Mouse (Mus musculus) yolk sac, embryonic 10.5 days (tissue): ENCODE measurements around the gene Dhdh.
A peak's percentile ranks its signal among the peaks of the same experiment; 100 is the strongest.
"Not testable (repeated sequence)": the region's sequence is repeated elsewhere in the genome, so short reads cannot be mapped to it uniquely, and the experiment has no call there.

Source experiments
- DNase-seq: peaks from one replicate; pipeline ENCODE4 v3.0.0-alpha.2; 2017; ENCODE audit warnings: low spot score

The Dhdh gene

GRCm38 (mm10) chr7:45475291-45475969, 13.2 kb downstream of the Dhdh start:
- peak; percentile 41 for DNase-seq

- no peak for DNase-seq
Observed at GRCm38 (mm10) chr7:45470869-45471268, 17.7 kb downstream of the Dhdh start.

- no peak for DNase-seq
Observed at GRCm38 (mm10) chr7:45467090-45467670, 21.4 kb downstream of the Dhdh start.

GRCm38 (mm10) chr7:45466283-45467089, 22.1 kb downstream of the Dhdh start, which contains the start of gene Bax:
TSS of gene Bax (minus strand) at chr7:45466898.
- DNase-seq, result peak; percentile 91

- DNase-seq, result no peak
Observed at GRCm38 (mm10) chr7:45465549-45465948, 23.1 kb downstream of the Dhdh start.

- DNase-seq, result no peak
Observed at GRCm38 (mm10) chr7:45465112-45465511, 23.5 kb downstream of the Dhdh start.

GRCm38 (mm10) chr7:45463987-45464778, 24.4 kb downstream of the Dhdh start:
- no peak for DNase-seq

- not testable (repeated sequence) for DNase-seq
Observed at GRCm38 (mm10) chr7:45462868-45463267, 25.7 kb downstream of the Dhdh start.

GRCm38 (mm10) chr7:45462325-45462724, 26.3 kb downstream of the Dhdh start:
- no peak for DNase-seq

- no peak for DNase-seq
Observed at GRCm38 (mm10) chr7:45461781-45462180, 26.8 kb downstream of the Dhdh start.

- no peak for DNase-seq
Observed at GRCm38 (mm10) chr7:45461326-45461725, 27.3 kb downstream of the Dhdh start.

- DNase-seq, result peak; percentile 93
Observed at GRCm38 (mm10) chr7:45460860-45461314, 27.7 kb downstream of the Dhdh start.

- no peak for DNase-seq
Observed at GRCm38 (mm10) chr7:45460377-45460776, 28.2 kb downstream of the Dhdh start.

GRCm38 (mm10) chr7:45459564-45460140, 29.0 kb downstream of the Dhdh start, which contains the start of gene Ftl1:
TSS of gene Ftl1 (minus strand) at chr7:45459884.
- DNase-seq, result peak; percentile 99

- peak; percentile 87 for DNase-seq
Observed at GRCm38 (mm10) chr7:45458748-45459563, 29.6 kb downstream of the Dhdh start.

- peak; percentile 91 for DNase-seq
Observed at GRCm38 (mm10) chr7:45457204-45458060, 31.2 kb downstream of the Dhdh start.

- DNase-seq, result no peak
Observed at GRCm38 (mm10) chr7:45456721-45457203, 31.8 kb downstream of the Dhdh start.

GRCm38 (mm10) chr7:45455932-45456696, 32.5 kb downstream of the Dhdh start:
- DNase-seq, result peak; percentile 62

GRCm38 (mm10) chr7:45454971-45455370, 33.6 kb downstream of the Dhdh start:
- DNase-seq, result no peak
